Mouse (Mus musculus) lung, embryonic 16.5 days (tissue): Measurements from ENCODE around the gene Aqp3. TPM values are rescaled to one million over a fixed set of nuclear protein-coding genes. Genes with fewer than 3 reads are reported as not detected.

Experiments used
- ATAC-seq: fragments of 200-750 bp; cut with Nextera tagmentation; 2 replicates; pipeline ENCODE4 v1.8.0; 2017; ENCODE audit warnings: low read depth, mild to moderate bottlenecking, moderate library complexity
- H3K27ac ChIP-seq: fragments of 300-500 bp; sonication (generic); 2 replicates; pipeline ENCODE4 v1.5.1; 2014; ENCODE audit warnings: mild to moderate bottlenecking, control low read depth, low read length
- H3K27me3 ChIP-seq: fragments of 300-500 bp; sonication (generic); 2 replicates; pipeline ENCODE4 v1.6.1; 2014; ENCODE audit warnings: low read depth, low read length, mixed read lengths; ENCODE audit not compliant: control insufficient read depth, insufficient read depth
- H3K36me3 ChIP-seq: fragments of 300-500 bp; sonication (generic); 2 replicates; pipeline ENCODE4 v1.6.1; 2014; ENCODE audit warnings: low read length; ENCODE audit not compliant: control insufficient read depth, insufficient read depth
- H3K4me1 ChIP-seq: fragments of 300-500 bp; sonication (generic); replicated peaks from 2 replicates; pipeline ENCODE4 v1.6.1; 2014; ENCODE audit warnings: low read length, mixed read lengths; ENCODE audit not compliant: control insufficient read depth, insufficient read depth
- H3K4me2 ChIP-seq: fragments of 300-500 bp; sonication (generic); 2 replicates; pipeline ENCODE4 v1.6.1; 2014; ENCODE audit warnings: low read depth, low read length, control low read depth
- H3K4me3 ChIP-seq: fragments of 300-500 bp; sonication (generic); 2 replicates; pipeline ENCODE4 v1.5.1; 2014; ENCODE audit warnings: mild to moderate bottlenecking, low read length, control low read depth
- H3K9ac ChIP-seq: fragments of 300-500 bp; sonication (generic); 2 replicates; pipeline ENCODE4 v1.6.1; 2014; ENCODE audit warnings: low read length, control low read depth
- H3K9me3 ChIP-seq: fragments of 300-500 bp; sonication (generic); 2 replicates; pipeline ENCODE4 v1.6.1; 2016; ENCODE audit warnings: low read length; ENCODE audit not compliant: control insufficient read depth
- WGBS: fragments of 180-500 bp; shearing (Covaris S2); extraction: QIAGEN DNeasy Blood & Tissue Kit; methylation state at CpG from one replicate; pipeline ENCODE4 v1.1.7; 2014; 5-methylcytosine and 5-hydroxymethylcytosine counted together
- polyA plus RNA-seq: library from polyadenylated mRNA; unstranded; fragments of >200 nt; fragmentation: Nextera tagmentation; extraction: Ambion mirVana; gene quantifications from 2 replicates; pipeline ENCODE4 v1.2.1, GENCODE M21; 2015

The Aqp3 gene
- polyA plus RNA-seq, 1 experiment from 2014 or later, result 1.5 TPM

DNA sequence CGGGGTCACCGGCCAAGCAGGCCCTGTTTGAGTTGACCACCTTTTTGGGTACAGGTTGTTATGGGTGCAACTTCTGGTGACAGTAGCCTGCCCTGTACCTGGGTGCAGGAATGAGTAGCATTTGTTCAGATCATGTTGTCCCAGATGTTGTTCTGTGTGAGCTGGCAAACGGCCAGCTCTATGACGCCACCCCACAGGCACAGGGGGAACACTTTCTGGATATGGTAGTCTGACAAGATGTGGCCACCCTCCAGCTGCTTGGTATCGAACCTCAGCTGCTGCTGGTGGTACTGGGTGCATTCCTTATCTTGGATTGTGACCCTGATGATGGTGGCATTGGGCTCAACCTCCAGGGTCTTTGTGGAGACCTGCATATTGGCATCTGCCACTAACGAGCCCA, 34.5 kb upstream of the Aqp3 start:
- ATAC-seq, result no peak
- H3K9me3 ChIP-seq, result no peaks in the 10 kb centered on the region
- H3K9ac ChIP-seq, result no peak overlapping the region
- 65% methylated on average over 6 of the region's 6 CpGs for WGBS
- H3K27ac ChIP-seq, result no peak overlapping the region
- peaks cover 4% of the 10 kb centered on the region; the same call in 1 of the 2 replicates for H3K4me1 ChIP-seq
- no peaks in the 10 kb centered on the region for H3K36me3 ChIP-seq
- H3K4me3 ChIP-seq, result no peak overlapping the region
- no peak overlapping the region for H3K4me2 ChIP-seq
- H3K27me3 ChIP-seq, result no peaks in the 10 kb centered on the region

DNA sequence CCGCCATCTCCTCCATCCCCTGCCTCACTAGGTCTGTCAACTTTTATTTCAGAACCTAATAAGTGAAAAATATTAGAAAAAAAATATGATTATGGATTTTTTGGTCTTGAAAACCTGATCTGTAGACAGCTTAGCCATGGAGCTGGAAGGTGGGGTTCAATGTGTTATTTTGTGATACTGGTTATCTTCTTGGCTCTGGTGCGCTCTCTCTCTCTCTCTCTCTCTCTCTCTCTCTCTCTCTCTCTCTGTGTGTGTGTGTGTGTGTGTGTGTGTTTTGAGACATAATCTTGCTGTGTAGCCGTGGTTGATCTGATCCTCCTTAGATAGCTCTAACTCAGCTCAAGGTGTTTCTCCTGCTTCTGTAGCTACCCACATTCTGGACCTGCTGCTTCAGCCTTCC, 31.9 kb upstream of the Aqp3 start:
- H3K27me3 ChIP-seq, result no peaks in the 10 kb centered on the region
- no peak overlapping the region for H3K4me2 ChIP-seq
- WGBS, result 75% methylated on average over 3 of the region's 3 CpGs
- no peak overlapping the region for H3K27ac ChIP-seq
- no peak overlapping the region for H3K9ac ChIP-seq
- H3K9me3 ChIP-seq, result no peaks in the 10 kb centered on the region
- no peak for ATAC-seq
- H3K4me3 ChIP-seq, result no peak overlapping the region
- peaks cover 4% of the 10 kb centered on the region; the same call in 1 of the 2 replicates for H3K4me1 ChIP-seq
- H3K36me3 ChIP-seq, result no peaks in the 10 kb centered on the region

DNA sequence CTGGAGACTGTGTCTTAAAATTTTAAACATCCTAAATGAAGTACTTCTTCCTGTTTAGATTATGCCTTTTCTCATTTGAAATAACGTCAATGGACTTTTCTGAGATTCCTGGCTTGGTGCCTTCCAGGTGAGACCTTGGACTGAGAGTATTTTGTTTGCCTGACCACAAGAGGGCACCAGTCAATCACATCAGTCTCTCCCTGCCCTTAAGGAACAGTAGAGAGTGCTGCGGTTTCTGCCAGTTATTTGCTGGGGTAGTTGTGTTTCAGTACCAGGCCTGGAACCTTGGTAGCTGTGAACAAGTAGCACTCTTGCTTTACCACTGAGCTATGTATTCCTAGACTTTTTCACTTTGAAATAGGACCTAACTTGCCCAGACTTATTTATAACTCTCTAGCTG, 31.4 kb upstream of the Aqp3 start:
- Histone ChIP-seq H3K27me3 (no peaks in the 10 kb centered on the region), H3K4me2 (no peak overlapping the region), H3K4me1 (peaks cover 2% of the 10 kb centered on the region; the same call in 1 of the 2 replicates), H3K36me3 (no peaks in the 10 kb centered on the region), H3K27ac (no peak overlapping the region), H3K9me3 (no peaks in the 10 kb centered on the region), H3K4me3 (no peak overlapping the region), H3K9ac (no peak overlapping the region)
- 6% methylated on average over 2 of the region's 2 CpGs for WGBS
- peak; percentile 60 for ATAC-seq

DNA sequence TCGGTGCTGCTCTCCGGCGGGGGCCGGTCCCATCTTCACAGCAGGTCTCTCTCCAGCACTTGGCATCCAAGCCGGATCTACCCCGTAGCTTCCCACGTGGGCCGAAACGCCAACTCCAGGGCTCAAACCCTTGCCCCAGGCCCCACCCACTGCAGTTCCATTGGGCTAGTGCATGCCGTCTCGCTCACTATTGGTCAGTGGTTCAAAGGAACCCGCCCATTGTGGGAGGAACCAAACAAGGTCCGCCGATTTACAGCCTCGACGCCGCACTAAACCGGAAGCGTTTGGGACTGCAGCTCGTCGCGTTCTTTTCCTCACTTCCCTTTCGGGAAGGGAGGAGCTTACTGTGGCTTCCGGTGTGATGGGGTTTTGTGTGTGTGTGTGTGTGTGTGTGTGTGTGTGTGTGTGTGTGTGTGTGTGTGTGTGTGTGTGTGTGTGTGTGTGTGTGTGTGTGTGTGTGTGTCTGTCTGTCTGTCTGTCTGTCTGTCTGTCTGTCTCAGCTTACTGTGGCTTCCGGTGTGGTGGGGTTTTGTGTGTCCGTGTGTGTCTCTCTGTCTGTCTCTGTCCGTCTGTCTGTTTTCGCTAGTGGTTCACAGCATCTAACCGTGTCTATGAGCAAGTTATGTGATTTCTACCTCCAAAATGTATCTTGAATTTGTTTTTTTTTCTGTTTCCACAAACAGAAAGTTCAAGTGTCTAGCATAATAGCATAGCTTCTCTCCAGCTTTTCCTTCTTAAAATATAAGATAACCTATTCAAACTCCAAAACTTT, 26.4 kb upstream of the Aqp3 start, which contains the start of gene Nol6:
Gene Nol6 (minus strand): TSS at position 276 of the 772 bp plus-strand sequence.
- no peaks in the 10 kb centered on the region for H3K9me3 ChIP-seq
- peak; percentile 100 for ATAC-seq
- peaks cover 7% of the 10 kb centered on the region for H3K4me1 ChIP-seq

DNA sequence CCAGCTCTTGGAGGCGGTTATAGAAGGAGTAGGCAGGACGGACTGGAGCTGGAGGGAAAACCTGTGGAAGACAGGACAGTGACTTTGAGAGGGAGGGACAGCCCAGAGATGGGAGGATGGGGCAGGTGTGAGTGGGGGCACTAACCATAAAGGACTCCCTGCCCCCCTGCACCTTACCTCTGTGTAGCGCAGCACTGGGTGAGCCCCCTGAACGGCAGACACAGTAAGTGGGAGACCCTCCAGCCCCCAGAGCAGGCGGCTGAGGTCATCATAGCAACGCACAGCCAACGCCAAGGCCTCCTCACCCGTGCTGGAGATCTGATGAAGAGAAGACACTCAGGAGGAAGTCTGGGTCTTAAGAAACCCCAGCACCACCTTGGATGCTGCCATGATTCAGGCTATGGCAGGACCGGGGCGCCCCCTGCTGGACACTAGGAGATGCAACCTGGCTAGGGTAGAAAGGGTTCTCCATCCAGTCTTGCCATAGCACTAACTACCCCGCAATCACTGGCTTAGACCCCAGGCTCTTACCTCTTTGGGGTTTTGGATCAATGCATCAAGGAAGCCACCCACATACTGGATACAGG, 20.8 kb upstream of the Aqp3 start:
- H3K27ac ChIP-seq, result no peak overlapping the region
- no peaks in the 10 kb centered on the region for H3K9me3 ChIP-seq
- H3K4me2 ChIP-seq, result no peak overlapping the region
- no peak; the same call in 1 of the 2 replicates for ATAC-seq
- H3K4me3 ChIP-seq, result no peak overlapping the region
- H3K27me3 ChIP-seq, result no peaks in the 10 kb centered on the region
- 64% methylated on average over 11 of the region's 11 CpGs for WGBS
- H3K4me1 ChIP-seq, result peaks cover 7% of the 10 kb centered on the region
- peaks cover 46% of the 10 kb centered on the region for H3K36me3 ChIP-seq
- H3K9ac ChIP-seq, result no peak overlapping the region

More for the DNA sequence above, 26.4 kb upstream of the Aqp3 start, which contains the start of gene Nol6:
- peak within 1 kb of the TSS; percentile 69 for H3K9ac ChIP-seq
- H3K36me3 ChIP-seq, result peaks cover 16% of the 10 kb centered on the region
- H3K27me3 ChIP-seq, result no peaks in the 10 kb centered on the region
- WGBS, result 3% methylated on average over 29 of the region's 29 CpGs
- peak within 1 kb of the TSS; percentile 73 for H3K4me2 ChIP-seq
- no peak within 1 kb of the TSS for H3K27ac ChIP-seq
- H3K4me3 ChIP-seq, result peak within 1 kb of the TSS; percentile 70

DNA sequence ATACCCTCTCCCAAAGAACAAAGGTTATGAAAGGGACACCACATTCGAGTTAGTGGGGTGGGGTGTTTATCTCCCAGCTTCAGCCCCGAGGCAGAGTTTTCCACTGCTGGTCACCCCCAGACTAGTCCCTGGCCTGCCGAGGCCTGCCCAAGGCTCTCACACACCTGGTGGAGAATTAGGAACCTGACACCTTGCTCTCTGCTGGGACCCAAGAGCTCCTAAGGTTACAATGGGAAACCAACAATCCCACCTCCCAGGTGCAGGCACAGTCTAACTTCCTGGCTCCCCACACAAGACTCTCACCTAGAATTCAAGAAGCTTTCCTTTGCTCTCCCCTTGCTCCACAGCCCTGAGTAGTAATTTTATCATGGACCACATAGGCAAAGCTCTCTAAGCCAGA, 18.8 kb upstream of the Aqp3 start:
- H3K9me3 ChIP-seq, result no peaks in the 10 kb centered on the region
- ATAC-seq, result no peak
- H3K4me2 ChIP-seq, result no peak overlapping the region
- H3K27ac ChIP-seq, result no peak overlapping the region
- WGBS, result 65% methylated on average over 3 of the region's 3 CpGs
- peaks cover 42% of the 10 kb centered on the region for H3K36me3 ChIP-seq
- H3K4me3 ChIP-seq, result no peak overlapping the region
- no peaks in the 10 kb centered on the region for H3K27me3 ChIP-seq
- no peaks in the 10 kb centered on the region for H3K4me1 ChIP-seq
- no peak overlapping the region for H3K9ac ChIP-seq

DNA sequence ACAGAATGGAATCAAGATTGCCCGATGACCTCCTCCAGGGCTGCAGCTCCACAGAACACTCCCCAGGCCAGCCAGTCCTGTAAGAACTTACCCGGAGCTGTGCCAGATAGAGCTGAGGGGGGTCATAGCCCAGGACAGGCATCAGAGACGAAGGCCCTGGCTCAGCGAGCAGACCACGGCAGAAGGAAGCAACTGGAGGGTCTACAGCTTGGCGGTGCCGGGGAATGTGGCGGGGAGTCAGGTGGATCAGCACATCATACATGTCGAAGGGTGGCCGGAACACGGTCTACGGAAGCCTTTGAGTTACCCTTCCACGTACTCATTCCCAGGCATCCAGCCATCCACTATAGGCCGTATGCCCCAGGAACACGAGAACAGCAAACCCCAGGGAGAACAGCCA, 17.8 kb upstream of the Aqp3 start:
- Histone ChIP-seq H3K4me1 (no peaks in the 10 kb centered on the region), H3K4me3 (no peak overlapping the region), H3K27me3 (no peaks in the 10 kb centered on the region), H3K27ac (no peak overlapping the region), H3K9ac (no peak overlapping the region), H3K9me3 (no peaks in the 10 kb centered on the region), H3K4me2 (no peak overlapping the region), H3K36me3 (peaks cover 39% of the 10 kb centered on the region)
- 92% methylated on average over 15 of the region's 15 CpGs for WGBS
- no peak for ATAC-seq

DNA sequence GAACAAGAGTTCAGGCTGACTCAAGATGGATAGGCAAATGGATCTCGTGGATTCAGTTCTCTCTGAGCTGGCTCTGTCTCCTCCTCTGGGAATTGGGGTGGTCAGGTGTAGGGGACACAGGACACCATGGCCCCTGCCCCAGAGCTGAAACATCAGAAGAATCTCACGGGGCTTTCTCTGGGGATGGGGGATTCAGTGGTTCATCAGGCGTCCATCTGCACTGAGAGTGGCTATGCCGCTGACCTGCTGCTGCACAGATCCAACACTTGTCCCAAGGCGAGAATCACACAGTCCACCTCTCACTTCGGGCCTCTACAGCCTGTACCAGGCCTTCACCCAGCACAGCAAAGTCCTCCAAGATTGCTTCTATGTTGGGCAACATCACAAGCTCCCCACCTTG, 17.1 kb upstream of the Aqp3 start:
- H3K36me3 ChIP-seq, result peaks cover 34% of the 10 kb centered on the region

DNA sequence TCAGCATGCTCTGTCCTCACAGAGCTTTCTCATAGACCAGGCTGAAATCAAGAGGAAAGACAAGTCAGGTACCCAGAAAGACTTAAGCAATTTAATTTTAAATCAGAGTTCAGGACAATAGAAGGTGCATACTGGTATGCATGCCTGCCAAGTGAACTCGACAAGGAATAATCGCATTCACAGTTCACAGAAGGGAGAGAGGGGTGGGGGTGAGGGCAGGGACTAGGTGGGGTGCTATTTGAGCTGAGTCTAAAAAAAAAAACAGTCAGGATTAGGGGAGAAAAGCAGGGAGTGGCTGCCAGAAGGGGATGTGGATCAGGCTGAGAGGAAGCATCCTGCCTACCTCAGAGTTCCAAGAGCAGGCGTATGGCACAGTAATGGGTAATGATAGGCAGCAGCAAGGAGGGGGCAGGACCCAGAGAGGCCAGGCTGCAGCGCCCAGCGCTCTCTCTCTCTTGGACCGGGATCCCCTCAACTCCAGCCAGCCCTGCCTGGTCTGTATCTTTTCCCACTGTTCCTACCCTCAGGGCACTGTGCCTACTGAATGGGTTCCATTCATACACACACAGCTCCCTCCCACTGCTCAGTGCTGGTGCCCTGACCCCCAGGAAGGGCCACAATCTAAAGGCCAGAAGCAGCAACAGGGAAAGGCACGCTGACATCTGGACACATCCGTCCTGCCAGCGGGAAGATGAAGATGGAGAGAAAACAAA, 16.5 kb upstream of the Aqp3 start:
- WGBS, result 82% methylated on average over 9 of the region's 9 CpGs
- no peak for ATAC-seq
- H3K36me3 ChIP-seq, result peaks cover 31% of the 10 kb centered on the region

More for the DNA sequence above, 17.1 kb upstream of the Aqp3 start:
- no peak overlapping the region for H3K27ac ChIP-seq
- no peaks in the 10 kb centered on the region for H3K4me1 ChIP-seq
- 81% methylated on average over 6 of the region's 6 CpGs for WGBS
- H3K4me3 ChIP-seq, result no peak overlapping the region
- no peak for ATAC-seq
- H3K9me3 ChIP-seq, result no peaks in the 10 kb centered on the region
- no peaks in the 10 kb centered on the region for H3K27me3 ChIP-seq
- H3K9ac ChIP-seq, result no peak overlapping the region
- no peak overlapping the region for H3K4me2 ChIP-seq

More for the DNA sequence above, 16.5 kb upstream of the Aqp3 start:
- no peaks in the 10 kb centered on the region for H3K27me3 ChIP-seq
- H3K4me1 ChIP-seq, result no peaks in the 10 kb centered on the region
- no peak overlapping the region for H3K27ac ChIP-seq
- H3K9me3 ChIP-seq, result no peaks in the 10 kb centered on the region
- no peak overlapping the region for H3K9ac ChIP-seq
- H3K4me2 ChIP-seq, result no peak overlapping the region
- no peak overlapping the region for H3K4me3 ChIP-seq
